Mouse (Mus musculus) CH12F3 (cell line): ENCODE data around the gene Prdx6b.

Source experiments
- in situ Hi-C: fragments of 300-500 bp; cut with MboI; formaldehyde crosslinking; loops from 2 replicates; pipeline ENCODE4 v1.14.3; 2020; ENCODE audit warnings: low sequenced_read_pairs

The Prdx6b gene

DNA sequence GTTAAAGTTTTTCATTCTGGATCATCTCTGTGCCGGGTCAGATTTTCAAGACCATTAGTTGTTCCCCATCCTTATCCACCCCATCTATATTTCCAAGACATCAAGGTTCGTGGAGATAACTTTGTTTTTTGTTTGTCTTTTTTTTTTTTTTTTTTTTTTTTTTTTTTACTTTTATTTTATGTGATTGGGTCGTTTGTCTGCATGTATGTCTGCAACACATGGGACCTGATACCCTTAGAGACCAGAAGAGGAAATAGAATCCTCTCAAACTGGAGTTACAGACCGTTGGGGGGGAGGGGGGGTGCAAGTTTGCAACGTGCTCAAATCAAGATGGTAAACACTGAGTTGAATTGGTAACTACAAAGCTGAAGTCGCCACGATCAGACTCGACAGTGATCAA is at the start of gene Prdx6b:
Gene Prdx6b, plus strand, starts transcription at position 301 of the 400 bp plus-strand sequence.
- in situ Hi-C loops: no loop called here

DNA sequence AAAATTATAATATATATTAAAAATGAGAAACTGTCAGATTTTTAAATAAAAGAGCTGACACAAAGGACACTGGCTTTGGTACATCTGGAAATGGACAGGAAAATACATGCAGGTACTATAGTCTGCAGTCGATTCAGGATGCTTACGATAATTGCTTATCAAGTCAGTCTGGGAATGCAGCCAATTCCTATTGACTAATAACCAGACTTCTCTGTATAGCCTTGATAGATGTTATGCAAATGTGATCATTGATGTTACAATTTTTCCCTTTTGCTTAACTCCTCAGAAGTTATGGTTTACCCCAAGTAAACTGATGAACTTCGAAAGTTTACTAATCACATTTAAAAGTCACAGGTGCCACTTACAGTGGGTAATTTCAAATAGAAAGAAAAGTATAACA is 44.8 kb upstream of the Prdx6b start:
- in situ Hi-C loops: no loop called here

DNA sequence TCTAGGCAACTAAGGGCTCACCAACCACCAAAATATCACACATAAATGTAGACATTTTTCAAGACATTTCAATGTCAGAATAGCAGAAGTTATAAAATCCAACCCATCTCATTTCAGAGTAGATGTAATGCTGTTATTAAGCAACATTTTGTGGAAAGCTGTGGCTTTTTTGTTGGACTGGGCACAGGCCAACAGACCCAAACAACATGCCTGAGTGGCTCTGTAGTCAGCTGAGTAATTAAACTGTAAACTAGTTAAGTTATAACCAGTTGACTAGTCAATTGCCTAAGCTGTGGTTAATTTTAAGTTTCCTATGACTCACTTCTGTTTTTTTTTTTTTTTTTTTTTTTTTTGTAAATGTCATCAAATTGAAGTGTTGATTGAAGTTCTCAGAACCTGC is 44.4 kb upstream of the Prdx6b start:
- in situ Hi-C loops: no loop called here

GRCm38 (mm10) chr2:80259888-80260672 is 32.2 kb upstream of the Prdx6b start:
- in situ Hi-C loops: loop anchor here (25.0 kb wide), 1 partner anchor 398 kb away; no protein-coding TSS in a partner anchor

DNA sequence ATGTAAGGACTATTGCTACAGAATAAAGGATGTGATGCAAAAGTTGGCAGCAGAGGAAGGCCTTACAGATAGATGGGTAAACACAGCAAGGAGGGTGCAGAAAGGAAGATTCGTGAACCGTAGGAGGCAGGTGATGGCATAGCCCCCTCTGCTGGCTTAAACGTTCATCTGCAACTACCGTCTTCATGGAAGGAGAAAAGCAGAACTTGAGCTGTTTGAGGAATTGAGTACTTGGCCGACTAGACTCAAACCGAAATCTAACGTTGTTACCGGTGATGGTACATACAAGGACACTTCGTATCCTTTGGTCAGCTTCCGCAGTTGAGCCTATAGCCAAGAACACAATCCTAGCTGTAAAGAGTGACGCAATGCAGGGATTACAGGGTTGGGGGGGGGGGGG is 25.4 kb upstream of the Prdx6b start:
- in situ Hi-C loops: loop anchor here (25.0 kb wide), 1 partner anchor 405 kb away; no protein-coding TSS in a partner anchor

- in situ Hi-C loops: loop anchor here (25.0 kb wide), 1 partner anchor 406 kb away; no protein-coding TSS in a partner anchor
These were observed 24.2 kb upstream of the Prdx6b start for GRCm38 (mm10) chr2:80268053-80268452.

- in situ Hi-C loops: loop anchor here (25.0 kb wide), 1 partner anchor 409 kb away; no protein-coding TSS in a partner anchor
These were observed 20.8 kb upstream of the Prdx6b start for GRCm38 (mm10) chr2:80271431-80271830.

DNA sequence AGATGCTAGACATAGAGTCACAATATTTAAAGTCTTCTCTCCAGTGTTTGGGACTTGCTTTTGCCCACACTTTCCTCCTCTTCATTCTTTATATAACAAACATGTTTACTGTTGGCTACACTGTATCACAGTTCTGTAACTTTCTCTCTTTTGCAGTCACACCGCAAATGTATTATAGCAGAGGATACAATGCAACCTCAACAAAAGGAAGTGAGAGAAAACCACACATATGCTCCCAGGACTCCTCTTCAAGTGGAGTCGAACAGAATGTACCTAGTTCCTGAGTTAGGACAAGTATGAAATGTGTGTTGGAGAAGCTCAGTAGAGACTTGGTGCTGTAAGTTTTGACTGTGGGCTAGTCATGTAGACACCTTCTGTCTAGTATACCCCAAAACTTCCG is 19.2 kb upstream of the Prdx6b start:
- in situ Hi-C loops: loop anchor here (25.0 kb wide), 1 partner anchor 411 kb away; no protein-coding TSS in a partner anchor

- in situ Hi-C loops: loop anchor here (25.0 kb wide), 1 partner anchor 411 kb away; no protein-coding TSS in a partner anchor
These were observed 18.5 kb upstream of the Prdx6b start for GRCm38 (mm10) chr2:80273763-80274162.

- in situ Hi-C loops: no loop called here
These were observed 17.1 kb upstream of the Prdx6b start for GRCm38 (mm10) chr2:80275136-80275535.

DNA sequence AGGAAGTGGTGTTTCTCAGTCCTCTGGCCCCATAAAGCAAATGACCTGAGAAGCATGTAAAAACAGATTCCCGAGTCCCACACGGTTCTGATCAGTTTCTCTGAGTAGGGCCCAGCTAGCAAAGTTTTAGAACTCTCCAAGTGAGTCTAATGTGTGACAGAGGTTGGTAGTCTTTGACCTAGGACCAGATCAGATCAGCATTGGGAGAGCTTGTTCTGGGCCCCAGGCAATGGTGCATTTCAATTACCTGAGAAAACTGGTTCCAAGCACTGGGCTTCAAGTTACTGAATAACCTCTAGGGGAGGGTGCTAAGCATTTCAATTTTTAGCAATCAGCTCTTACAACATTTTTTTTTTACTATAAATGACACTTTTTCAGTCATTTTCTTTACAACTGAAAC is 10.1 kb upstream of the Prdx6b start:
- in situ Hi-C loops: no loop called here

DNA sequence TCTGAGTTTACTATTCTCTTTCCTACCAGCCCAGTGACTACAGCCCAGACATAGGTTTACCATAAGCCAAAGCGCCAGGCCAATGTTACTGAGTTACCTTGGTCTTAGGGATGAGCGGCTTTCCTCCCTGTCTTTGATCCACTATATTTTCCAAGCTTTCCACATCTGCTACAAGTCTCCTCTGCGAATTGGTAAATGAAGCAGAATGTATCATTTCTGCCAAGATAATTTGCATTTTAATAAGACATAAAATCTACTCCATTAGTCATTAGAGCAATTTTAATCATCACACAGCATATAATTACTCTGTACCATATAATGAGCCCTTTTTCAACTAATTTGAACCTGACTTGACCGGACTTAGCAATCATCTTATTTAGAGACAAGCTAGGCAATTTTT is 5.9 kb upstream of the Prdx6b start:
- in situ Hi-C loops: no loop called here

GRCm38 (mm10) chr2:80298334-80298733 is 6.1 kb downstream of the Prdx6b start:
- in situ Hi-C loops: no loop called here

DNA sequence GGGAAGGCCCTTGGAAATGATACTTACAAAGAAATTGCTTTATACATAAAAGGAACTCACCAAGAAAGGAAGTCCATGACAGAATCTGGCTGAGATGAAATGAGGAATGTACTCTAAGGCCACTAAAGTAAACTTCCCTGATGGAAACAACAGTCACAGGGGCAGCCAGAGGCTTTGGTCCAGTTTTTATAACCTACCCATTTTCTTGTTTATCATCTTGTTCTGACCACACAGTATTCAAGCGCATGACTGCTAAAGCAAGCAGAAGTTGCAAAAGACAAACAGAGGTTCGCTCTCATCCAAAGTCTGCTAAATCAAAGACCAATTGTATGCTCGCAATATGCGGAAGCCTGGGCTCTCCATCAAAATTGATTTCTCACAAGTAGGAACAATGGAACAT is 8.5 kb downstream of the Prdx6b start:
- in situ Hi-C loops: no loop called here

- in situ Hi-C loops: no loop called here
These were observed 11.7 kb downstream of the Prdx6b start for GRCm38 (mm10) chr2:80303957-80304356.

DNA sequence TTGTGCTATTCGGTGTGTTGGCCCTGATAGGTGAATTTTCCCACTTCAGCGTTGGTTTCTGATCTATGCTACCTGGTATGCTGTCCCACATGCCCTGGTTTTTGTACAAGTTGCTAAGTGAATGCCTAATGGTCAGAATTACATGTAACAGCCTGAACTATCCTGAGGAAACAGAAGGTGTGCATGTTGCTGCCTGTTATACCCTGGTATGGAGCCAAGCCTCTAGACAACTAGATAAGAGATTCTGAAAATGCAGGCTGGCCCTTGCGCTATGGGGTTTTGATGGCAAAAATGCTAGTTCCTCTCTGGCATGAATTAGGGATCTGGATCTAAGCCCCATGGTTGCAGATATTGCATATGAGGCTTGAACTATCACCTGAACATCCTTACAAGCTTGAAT is 15.4 kb downstream of the Prdx6b start:
- in situ Hi-C loops: no loop called here

- in situ Hi-C loops: no loop called here
These were observed 17.5 kb downstream of the Prdx6b start for GRCm38 (mm10) chr2:80309775-80310174.

GRCm38 (mm10) chr2:80310772-80311171 is 18.5 kb downstream of the Prdx6b start:
- in situ Hi-C loops: no loop called here

- in situ Hi-C loops: no loop called here
These were observed 19.1 kb downstream of the Prdx6b start for GRCm38 (mm10) chr2:80311350-80311749.

DNA sequence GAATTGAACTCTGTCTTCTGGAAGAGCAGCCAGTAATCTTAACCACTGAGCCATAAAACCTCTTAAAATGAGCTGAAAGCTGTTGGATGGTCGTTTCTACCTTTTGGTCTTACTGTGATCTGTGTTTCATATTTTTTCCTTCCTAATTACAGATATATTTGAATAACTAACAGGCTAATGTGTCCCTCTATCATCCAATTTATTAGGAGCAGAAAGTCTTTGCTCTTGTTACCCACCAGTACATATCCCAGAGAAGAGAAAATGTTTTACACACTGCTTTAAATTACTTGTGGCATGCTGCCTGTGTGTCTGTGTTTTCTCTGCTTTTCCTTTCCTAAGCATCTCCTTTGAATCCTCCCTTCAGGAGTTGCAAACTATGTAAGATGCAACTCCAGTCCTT is 21.9 kb downstream of the Prdx6b start:
- in situ Hi-C loops: no loop called here

GRCm38 (mm10) chr2:80314854-80315241 is 22.6 kb downstream of the Prdx6b start:
- in situ Hi-C loops: no loop called here
